In genomic region chr11:70655571-70656455, GRCm38 (mm10) we compare ENCODE assay signal across 1 mouse cellular context.
A peak's percentile ranks its signal among the peaks of the same experiment; 100 is the strongest.
TF ChIP-seq lines count a peak whose summit lies in the region.

No protein-coding gene starts in this region.

TF ChIP-seq in CH12.LX, 34 proteins besides CTCF, POLR2A, EP300 and RAD21 (continued from another document):
- TF ChIP-seq GABPA (IDR thresholded peaks at IDR 0.05; ENCODE audit: insufficient replicate concordance, low read depth, low read length) (no peak), MAFK (IDR thresholded peaks at IDR 0.05; ENCODE audit: insufficient replicate concordance, low read length) (0 out of 2 replicates have a peak, but pooled peaks have one; percentile 25), MYC (IDR thresholded peaks at IDR 0.05; ENCODE audit: low read depth, low read length) (peak; percentile 90), TBP (conservative IDR thresholded peaks at IDR 0.05; ENCODE audit: low read depth, low read length) (peak; percentile 67; the same call in 1 of the 2 replicates), CHD2 (IDR thresholded peaks at IDR 0.05; ENCODE audit: low read length) (no peak), PAX5 (IDR thresholded peaks at IDR 0.05; ENCODE audit: low read length) (no peak), NELFE (IDR thresholded peaks at IDR 0.05; ENCODE audit: low read depth, low read length) (peak; percentile 56; the same call in 1 of the 2 replicates), MXI1 (IDR thresholded peaks at IDR 0.05; ENCODE audit: low read depth, low read length) (peak; percentile 89; the same call in 1 of the 2 replicates), SIN3A (IDR thresholded peaks at IDR 0.05; ENCODE audit: low read length) (peak; percentile 74; the same call in 1 of the 2 replicates), ZNF384 (IDR thresholded peaks at IDR 0.05; ENCODE audit: low read depth, low read length) (peak; percentile 15; the same call in 1 of the 2 replicates), TCF12 (IDR thresholded peaks at IDR 0.05; ENCODE audit: low read depth, low read length) (peak; percentile 45), MAX (IDR thresholded peaks at IDR 0.05; ENCODE audit: low read length) (peak; percentile 94), BHLHE40 (IDR thresholded peaks at IDR 0.05; ENCODE audit: low read depth, low read length) (peak; percentile 94), UBTF (IDR thresholded peaks at IDR 0.05; ENCODE audit: low read depth, low read length) (no peak; the same call in 1 of the 2 replicates), ZC3H11A (IDR thresholded peaks at IDR 0.05; ENCODE audit: low read depth, low read length) (no peak), ETS1 (conservative IDR thresholded peaks at IDR 0.05; ENCODE audit: low read depth, low read length) (peak; percentile 52; the same call in 1 of the 2 replicates), CHD1 (IDR thresholded peaks at IDR 0.05; ENCODE audit: low read depth, low read length) (no peak; the same call in 1 of the 2 replicates), IRF4 (IDR thresholded peaks at IDR 0.05; ENCODE audit: low read depth, low read length) (no peak)
